Mouse (Mus musculus) heart, postnatal 4 days (tissue): ENCODE data around the gene Sdhc. TPM values are rescaled to one million over a fixed set of nuclear protein-coding genes. Genes with fewer than 3 reads are reported as not detected.

Experiments used
- DNase-seq: peaks from one replicate; pipeline ENCODE4 v3.0.0; 2021
- total RNA-seq, 2 experiments: library from RNA; stranded (reverse); gene quantifications; 2 replicates each; pipeline ENCODE4 v1.2.3; 2021

Sdhc gene
- total RNA-seq = 100 to 1,000 TPM; 847 to 901 TPM

DNA sequence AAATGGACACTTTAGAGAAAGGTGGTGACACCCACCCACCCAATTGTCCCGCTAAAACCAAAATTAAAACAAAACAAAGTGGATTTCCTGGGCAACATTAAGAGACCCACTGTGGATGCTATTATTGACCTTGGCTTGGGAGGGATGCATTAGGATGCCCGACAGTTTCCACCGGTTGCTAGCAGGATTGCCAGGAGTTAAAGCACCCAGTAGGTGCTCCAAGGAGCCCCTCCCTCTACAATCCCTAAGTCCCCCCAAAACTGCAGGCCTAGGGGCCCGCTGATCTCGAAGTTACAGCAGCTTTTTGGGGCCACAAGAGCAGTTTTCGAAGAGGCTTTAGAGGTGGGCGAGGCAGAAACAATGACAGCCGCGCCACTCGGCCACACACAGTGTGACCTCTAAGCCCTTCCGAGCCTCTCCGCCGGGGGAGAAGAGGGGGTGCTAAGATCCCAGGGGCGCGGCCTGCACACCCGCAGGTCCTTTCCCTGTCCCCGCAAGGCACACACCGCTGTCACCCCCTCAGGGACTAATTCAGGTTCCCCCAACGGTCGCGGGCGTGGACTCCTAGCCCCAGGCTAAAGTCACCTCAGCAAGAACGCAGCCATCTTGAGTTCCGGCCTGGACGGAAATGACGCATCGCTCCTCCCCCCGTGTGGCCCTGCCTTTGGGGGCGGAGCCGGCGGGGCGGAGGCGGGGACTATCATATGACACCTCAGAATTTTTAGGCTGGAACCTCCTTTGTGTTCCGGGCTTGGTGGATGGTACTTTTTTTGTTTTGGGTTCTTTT is at the start of gene Sdhc, which contains the start of gene Mpz:
Gene Sdhc (minus strand): TSS at position 630 of the 787 bp plus-strand sequence.
Gene Mpz (plus strand): TSS at position 738 of the 787 bp plus-strand sequence.
- peak; percentile 97 for DNase-seq

DNA sequence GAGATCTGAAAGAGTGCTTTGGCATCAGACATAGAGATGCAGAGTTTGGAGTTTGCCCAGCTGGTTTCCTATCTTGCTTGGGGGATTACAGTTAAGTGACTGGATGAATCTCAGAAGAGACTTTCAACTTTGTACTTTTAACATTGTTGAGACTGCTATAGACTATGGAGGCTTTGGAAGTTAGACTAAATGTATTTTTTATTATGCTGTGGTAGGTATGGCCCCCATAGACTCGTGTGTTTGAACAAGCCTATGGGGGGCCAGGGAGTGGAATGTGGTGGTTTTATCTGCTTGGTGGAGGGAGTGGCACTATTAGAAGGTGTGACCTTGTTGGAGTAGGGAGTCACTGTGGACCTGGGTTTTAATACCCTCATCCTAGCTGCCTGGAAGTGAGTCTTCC is 49.1 kb upstream of the Sdhc start:
- no peak for DNase-seq

DNA sequence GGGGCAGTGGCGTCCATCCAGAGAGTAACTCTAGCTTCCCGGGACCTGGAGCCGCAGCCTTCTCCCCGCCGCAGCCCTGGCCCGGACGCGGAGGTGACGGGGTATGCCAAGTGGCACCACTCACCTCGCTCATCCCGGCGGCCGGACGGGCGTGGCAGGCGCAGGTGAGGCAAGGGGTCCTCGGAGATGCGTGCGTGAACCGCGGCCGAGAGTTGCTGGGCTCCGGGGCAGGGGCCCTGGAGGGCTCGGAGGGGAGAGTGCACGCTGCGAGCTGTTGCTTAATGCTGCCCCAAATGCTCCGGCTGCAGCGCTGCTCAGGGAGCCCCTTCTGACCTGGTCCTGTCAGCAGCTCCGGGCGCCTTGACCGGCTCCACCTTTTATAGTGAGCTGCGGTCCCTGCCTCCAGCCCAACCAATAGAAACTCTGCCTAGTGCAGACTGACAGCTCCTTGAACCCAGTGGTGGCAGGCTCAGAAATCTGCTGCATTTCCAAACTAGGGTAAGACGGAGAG is 45.5 kb upstream of the Sdhc start, which contains the start of gene Pcp4l1:
Gene Pcp4l1 (minus strand): TSS at position 382 of the 511 bp plus-strand sequence.
- DNase-seq = peak; percentile 84

DNA sequence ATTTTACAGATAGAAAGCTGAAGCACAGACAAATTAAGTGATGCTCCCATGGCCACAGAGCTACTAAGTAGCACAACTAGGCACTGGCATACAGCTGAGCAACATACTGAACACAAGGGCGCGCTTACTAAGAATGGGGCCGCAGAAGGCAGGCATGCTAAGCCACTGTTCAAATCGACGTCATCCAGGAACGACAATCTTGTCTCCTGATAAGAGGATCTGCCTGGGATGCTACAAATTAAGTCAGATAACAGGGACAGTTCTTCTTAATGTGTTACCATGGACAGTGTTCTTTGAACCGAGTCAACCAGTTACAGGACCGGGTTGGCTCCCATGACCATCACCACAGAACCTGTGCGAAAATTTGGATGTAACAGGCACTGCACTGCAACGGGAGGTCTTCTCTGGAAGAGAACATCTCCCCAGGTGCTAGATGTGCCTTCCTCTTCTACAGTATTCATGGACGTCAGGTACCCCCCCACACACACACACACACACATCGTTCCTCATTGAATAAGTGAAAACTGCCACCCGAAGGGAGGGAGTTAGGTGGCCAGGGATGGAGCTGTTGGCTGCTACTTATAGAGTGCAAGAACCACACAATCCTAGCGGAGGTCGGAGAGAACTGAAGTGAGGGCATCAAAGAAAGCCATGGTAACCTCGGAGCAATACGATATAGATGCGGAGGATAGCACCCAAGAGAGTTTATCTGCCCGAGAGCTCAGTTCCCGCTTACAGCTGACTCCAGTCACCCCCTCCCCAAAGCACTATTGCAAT is 44.8 kb upstream of the Sdhc start:
- no peak for DNase-seq

DNA sequence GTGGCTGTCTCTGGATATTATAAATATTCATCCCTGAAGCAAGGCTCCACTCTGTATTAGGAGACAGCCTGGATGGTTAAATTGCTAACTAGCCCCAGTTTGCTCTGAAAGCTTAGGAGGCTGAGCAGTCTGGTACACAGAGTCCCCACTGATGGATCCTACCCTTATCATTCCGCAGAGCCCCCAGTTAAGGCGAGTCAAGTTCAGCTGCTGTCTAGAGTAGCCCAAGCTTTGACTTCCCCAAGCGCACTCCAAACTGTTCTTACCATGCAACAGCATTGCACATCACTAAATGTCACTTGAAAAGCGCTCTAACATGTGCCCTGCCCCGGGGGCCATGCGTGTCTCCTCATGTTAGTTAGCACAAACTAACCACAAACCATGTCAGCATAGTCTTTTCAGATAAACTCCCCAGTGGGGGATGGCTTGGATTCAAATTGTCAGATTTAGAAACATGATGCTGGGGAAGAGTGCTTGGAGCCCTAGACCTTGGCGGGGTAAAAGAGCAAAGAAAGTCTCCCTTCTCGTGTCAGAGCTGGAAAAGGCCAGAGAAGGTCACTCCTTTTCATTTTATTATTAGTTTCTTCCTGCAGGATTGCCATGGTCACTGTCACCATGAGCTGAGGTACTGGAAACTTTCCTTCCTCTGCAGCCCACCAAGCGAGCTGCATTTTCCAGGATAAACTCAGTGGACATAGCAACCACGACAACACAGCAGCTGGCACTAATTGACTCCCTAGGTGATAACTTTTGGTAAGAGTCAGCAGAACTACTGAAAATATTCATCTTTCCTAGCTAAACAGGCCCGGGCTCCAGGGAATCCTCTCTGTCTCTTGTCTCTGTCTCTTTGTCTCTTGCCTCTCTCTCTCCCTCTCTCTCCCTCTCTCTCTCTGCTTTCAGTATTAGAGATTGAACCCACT is 43.8 kb upstream of the Sdhc start:
- DNase-seq = no peak

DNA sequence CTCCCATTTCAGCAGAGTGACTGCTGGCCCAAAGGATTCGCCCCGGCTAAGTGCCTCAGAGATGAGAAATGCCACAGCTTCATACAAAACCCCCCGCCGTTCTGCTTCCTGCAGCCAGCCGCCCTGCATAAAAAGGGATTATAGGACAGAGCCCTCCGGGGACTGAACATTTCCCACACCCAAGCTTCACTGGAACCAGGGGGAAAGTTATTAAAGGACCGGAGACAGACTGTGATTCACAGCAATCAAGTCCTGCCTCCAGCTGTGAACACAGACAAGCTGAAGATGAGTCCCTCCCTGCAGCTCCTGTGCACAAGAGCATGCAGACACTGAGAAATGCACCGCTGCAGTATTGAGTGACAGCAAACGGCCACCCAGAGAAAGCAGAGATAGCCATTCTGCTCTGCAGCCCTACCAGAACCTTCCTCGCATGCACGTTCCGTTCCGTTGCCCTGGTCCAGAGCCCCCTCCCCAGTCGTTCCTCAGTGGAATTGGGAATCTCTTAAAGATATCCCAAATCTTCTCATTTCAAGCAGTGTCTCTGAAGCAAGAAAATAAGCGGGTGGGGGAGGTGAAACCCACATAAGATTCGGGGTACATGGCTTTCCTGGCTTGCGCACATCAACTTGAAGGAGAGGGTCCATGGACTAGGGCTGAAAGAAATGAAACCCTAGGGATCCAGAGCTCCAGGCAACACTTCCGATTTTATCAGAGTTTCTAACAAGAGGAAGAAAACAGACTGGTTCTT is 42.9 kb upstream of the Sdhc start:
- DNase-seq = peak; percentile 25

DNA sequence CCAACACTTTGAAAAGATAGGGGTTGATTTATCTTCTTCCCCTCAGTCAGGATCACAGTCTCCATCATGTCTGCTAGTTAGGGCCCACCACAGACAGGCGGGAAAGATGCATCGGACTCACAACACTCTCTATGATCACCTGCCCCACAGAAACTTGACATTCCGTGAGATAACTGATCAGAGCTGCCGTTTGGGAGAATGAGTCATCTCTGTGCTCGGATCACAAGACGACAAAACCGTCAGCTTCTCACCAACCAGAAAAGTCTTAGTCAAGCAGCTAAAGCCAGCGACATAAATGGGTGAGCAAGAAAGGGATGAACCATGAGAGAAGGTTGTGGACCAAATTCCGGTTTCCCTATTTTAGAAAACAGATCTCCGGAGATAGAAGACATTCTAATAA is 41.9 kb upstream of the Sdhc start:
- no peak for DNase-seq

DNA sequence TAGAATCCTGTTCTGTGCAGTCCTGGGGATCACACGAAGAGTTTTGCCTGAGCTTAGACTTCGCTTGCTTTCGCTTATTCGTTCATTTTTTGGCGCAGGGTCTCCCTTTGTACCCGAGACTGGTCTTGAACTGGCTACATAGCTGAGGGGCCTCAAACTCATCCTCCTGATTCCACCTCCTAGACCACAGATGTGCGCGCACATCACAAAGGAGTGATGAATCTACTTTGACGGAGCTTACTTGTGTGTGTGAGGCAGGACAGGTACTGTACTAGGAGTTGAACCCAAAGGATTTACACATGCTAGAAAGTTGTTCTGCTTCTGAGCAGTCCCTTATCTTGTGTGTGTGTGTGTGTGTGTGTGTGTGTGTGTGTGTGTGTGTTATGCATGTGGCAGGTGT is 40.4 kb upstream of the Sdhc start:
- no peak for DNase-seq

DNA sequence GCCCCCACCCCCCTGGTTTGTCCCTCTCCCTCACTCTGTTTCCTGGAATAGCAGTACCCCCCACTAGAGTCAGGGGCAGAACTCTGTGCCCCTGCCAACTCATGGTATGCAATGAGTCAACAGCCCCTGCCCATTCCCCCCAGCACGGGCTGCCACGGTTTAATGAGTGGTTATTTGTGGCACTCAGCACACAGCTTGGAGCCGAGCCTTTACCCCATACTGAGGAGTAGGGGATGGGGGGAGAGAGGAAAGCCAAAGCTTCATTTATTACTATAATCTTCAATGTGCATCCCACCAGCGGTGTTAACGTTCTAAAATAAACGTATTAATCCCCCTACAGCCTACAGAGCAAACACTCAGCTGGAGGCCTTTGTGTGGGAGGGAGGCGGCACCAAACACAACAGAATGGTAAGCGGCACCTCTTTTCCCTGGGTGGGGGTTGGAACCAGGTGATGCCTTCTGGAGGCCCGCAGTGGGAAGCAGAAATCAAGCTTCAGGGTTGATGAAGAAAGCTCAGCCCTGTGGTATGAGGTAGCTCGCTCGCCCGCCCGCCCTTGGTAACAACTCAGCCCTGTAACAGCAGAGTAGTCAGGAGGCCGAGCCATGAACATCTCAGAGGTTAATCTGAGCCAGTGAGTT is 39.2 kb upstream of the Sdhc start:
- DNase-seq = peak; percentile 58

DNA sequence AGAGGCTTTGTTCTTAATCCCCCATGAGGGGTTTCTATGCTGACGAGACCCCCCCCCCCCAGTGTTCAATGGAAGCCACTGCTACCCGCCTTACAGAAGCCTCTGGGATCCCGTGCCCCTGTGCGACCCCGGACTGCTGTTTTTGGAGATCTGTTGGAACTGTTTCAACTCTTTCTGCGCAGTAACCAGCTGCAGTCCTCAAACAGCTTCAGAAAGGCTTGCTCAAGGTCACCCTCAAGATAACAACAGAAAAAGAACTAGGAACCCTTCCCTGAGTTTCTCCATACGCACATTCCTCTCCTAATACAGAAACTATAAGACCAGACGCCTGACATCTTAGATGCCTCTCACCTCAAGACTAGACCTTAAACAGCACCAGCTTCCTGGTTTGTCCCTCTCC is 38.6 kb upstream of the Sdhc start:
- peak; percentile 51 for DNase-seq

DNA sequence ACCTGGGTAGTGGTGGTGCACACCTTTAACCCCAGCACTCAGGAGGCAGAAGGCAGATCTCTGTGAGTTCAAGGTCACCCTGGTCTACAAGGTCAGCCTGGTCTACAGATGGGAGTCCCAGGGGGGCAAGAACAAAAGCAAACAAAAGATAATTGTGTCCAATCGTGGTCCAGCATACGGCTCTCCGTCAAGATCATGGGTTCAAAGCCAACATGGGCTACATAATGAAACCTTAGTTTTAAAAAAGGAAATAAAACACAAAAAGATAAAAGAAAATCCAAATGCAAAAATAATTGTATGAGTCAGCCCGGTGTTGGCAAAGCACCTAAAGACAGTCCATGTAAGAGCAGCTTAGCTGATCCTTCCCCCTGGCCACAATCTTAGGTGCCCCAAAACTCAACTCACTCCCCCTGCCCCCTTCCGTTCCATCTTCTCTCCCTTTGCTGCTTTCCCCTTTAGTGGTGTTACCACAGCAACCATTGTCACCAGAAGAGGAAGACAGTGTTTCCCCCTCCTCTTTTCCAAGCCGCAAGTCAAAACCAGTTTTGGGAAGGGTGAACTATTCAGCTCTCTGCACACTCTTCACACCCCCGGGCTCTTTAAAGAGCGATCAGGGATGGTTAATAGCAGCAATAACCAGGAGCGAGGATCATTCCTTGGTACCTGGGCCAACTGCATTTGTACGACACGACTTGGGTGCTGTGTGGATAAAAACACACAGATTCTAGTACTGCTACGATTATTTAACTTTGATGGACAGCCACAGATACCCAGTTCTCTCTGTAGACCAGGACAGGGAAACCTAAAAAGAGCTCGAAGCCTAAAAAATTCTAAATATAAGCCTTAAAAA is 37.7 kb upstream of the Sdhc start:
- no peak for DNase-seq

DNA sequence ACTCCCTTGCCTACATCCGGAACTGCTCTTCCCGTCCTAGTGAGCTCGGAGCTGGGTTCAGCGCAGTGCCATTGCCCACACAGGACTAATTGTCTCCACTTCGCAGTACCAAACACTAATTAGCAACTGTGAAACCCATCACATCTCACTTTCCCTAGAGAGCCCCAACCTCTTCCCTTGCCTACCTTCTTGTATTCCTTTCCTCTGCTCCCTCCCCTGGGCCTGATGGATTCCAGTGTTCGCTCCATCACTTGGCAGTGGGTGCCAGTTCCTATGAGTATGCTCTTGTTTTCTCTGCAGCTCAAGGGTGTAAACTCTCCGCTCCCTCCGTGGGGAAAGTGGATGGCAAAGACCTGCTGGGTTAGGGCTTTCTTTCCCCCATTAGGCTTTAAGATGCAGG is 35.3 kb upstream of the Sdhc start:
- no peak for DNase-seq

DNA sequence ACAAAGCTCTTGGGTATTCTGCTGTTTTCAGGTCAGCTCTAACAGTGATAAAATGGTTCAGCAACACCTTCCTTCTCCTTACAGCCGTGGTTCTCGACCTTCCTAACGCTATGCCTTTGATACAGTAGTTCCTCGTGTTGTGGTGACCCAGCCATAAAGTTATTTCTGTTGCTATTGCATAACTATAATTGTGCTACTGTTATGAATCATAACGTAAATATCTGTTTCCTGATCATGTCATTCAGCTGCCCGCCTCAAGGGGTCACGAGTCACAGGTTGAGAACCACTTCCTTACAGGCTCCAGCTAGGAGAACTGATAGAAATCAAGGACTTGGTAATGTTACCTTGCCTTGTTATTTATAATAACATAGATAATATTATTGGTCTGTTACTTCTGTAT is 33.9 kb upstream of the Sdhc start:
- DNase-seq = peak; percentile 47

DNA sequence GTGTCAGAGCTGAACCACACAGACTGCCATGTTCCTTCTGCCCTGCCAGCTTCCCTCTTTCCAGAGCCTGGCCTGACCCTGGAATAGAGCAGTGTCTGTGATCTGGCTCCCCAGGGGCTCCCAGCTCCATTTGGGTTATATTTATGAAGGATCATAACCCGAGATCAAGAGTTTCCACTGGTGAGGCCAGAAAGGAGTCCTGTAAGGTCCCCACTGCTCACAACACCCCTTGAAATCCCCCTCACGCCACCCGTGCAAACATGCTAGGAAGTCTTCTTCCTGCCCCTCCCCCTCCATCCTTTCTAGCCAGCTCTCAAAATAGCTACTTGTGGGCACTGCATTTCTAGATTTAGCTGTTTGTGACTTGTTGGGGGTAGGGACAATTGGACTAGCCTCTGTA is 33.2 kb upstream of the Sdhc start:
- peak; percentile 69 for DNase-seq

DNA sequence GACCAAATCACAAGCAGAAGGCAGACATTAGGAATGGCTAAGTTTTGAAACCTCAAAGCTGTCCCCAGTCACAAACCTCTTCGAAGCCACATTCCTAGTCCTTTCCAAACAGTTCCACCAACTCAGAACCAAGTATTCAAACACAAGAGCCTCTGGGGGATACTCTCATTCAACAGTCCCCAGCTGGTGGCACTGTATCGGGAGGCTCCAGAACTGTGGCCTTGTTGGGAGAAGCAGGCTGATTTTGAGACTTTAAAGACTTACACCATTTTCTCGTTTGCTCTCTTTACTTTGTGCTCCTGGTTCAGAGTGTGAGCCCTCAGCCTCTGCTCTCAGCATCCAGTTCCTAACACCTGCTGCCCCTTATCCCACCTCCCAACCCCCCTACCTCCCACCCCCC is 32.6 kb upstream of the Sdhc start:
- DNase-seq = no peak

DNA sequence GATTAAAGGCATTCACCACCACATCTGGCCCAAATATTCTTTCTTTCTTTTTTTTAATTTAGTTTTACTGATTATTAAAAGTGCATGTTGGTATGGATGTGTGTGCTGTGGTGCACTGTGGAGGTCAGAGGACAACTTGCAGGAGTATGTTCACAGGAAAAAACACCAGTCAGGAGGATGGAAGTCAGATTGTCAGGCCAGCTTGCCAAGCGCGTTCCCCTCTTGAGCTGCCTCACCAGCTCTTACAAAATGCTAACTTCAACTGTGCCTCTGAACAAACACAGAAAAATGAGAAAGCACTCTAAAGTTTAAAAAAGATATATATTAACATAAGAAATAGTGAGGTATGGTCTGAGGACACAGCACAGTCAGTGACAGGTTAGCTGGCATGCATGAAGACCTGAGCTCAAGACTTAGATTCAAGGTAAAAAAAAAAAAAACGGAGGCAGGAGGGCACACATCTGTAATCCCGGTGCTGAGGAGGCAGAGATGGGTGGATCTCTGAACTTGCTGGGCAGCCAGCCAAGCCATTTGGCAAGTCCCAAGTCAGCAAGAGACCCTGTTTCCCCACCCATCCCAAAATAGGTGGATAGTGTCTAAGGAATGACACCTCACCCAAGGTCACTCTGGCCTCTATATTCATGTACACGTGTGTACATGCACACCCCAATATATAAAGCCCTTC is 29.2 kb upstream of the Sdhc start:
- no peak for DNase-seq

DNA sequence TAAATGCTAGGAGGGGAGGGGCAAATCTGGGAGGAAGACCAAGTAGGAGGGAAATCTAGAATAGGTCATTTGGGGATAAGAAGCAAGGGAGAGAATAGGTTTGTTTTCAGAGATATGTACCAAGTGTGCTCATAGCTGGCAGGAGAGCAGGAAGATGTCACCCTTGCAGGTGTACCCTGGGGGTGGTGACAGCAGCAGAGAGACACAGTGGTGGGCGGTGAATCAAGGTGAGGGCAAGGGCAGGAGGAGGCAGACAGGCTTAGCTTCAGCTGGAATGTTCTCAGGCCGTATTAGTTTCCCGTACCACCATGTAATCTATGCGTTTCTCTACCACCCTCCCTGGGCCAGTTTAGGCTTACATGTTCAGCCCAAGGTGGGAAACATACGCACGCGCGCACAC is 22.4 kb upstream of the Sdhc start:
- DNase-seq = no peak

DNA sequence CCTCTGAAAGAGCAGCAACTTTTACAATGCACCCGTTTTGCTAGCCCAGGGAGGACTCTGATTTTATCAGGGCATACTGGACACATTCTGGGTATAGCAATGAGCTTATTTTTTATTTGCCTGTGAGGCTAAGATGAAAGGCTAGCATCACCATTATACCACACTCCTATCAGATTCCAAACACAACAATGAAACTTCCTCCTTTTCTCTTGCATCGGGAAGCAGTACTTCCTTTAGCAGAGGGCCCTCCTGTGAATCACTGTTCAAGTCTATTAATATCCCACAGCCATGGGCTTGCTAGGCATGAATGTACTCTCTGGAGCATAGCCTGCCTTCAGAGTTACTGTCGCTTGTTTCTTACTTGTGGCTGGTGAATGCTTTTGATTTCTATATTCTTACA is 20.7 kb upstream of the Sdhc start:
- no peak for DNase-seq

DNA sequence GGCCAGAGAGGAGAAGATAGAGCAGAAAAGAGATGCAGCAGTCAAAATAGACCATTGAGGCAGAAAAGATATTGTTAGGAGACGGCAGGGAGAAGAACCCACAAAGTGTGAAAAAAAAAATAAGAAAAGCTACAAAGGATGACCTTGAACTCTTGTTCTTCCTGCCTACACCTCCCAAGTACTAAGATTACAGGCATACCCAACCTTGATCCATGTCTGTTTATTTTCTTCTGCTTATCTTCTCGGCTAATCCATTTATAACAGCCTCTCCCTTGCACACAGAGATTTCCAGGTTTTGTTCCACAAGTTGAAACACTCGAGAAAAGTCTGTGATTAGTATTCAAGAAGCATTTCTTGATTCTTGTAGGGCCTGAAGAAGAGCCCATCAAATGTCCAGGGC is 19.5 kb upstream of the Sdhc start:
- no peak for DNase-seq

DNA sequence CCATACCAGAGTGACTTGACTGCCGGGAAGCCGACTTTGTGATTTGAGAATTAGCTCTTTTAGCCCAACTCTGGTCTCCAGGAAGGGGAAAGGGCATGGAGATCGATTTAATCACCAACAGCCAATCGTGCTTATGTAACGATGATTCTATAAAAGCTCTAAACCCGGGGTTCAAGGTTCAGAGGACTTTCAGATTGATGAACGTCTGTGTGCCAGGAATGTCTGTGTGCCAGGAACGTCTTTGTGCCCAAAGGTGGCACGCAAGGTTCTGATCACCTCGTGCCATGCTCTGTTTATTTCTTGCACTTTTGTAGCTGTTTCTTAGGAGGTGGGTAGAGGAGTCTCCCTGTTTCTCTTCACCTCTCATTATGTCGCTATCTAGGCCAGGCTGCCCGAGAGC is 18.5 kb upstream of the Sdhc start:
- DNase-seq = no peak
